Mouse (Mus musculus) adrenal gland, postnatal 25 days (tissue): ENCODE measurements around the gene Alg2. TPM values are rescaled to one million over a fixed set of nuclear protein-coding genes. Genes with fewer than 3 reads are reported as not detected.

Source experiments
- DNase-seq: peaks from one replicate; pipeline ENCODE4 v3.0.0; 2021; ENCODE audit warnings: mixed read lengths
- total RNA-seq: library from RNA; stranded (reverse); gene quantifications from 2 replicates; pipeline ENCODE4 v1.2.3, GENCODE M21; 2021

The Alg2 gene
- total RNA-seq, 1 experiment from 2014 or later, result 138 TPM

GRCm38 (mm10) chr4:47449586-47450522 lies 24.3 kb downstream of the Alg2 start:
- no peak for DNase-seq

GRCm38 (mm10) chr4:47449116-47449515 lies 25.0 kb downstream of the Alg2 start:
- DNase-seq, result no peak

DNA sequence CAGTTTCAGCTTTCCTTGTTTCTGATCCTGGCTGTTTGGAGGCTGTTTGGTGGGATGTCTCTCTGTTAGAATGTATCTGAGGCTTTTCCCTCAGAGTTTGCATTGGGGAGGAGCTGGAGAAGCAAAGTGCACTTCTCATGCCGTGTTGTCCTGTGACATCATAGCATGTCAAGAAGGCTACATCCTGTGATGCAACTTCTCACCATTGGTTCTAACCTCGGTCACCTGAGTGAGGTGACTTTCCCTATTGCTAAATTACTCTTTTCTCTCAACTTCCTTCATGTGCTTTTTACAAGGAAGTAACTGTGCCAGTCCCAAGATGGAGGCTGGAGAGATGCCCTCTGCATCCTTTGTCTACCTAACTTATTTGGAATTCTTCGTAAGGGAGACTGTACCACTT lies 25.6 kb downstream of the Alg2 start:
- DNase-seq, result no peak

DNA sequence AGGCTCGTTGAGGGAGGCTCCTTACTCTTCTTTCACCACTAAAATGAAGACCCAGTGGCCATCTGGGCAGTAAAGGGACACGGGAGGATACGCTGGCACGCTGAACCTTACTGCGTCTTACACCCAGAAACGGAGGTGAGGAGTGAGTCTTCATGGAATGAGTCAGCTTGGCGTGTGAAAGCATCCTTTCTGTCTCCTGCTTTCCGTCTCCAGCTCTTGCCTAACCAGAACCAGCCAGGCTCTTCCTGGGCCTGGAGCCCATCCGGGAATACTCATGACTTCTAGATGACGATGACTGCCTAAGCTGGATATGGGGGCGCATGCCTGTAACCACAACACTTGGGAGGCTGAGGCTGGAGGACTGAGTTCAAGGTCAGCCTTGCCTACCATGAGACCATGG lies 33.2 kb downstream of the Alg2 start:
- DNase-seq, result peak; percentile 20

GRCm38 (mm10) chr4:47438956-47439355 lies 35.2 kb downstream of the Alg2 start:
- DNase-seq, result no peak

DNA sequence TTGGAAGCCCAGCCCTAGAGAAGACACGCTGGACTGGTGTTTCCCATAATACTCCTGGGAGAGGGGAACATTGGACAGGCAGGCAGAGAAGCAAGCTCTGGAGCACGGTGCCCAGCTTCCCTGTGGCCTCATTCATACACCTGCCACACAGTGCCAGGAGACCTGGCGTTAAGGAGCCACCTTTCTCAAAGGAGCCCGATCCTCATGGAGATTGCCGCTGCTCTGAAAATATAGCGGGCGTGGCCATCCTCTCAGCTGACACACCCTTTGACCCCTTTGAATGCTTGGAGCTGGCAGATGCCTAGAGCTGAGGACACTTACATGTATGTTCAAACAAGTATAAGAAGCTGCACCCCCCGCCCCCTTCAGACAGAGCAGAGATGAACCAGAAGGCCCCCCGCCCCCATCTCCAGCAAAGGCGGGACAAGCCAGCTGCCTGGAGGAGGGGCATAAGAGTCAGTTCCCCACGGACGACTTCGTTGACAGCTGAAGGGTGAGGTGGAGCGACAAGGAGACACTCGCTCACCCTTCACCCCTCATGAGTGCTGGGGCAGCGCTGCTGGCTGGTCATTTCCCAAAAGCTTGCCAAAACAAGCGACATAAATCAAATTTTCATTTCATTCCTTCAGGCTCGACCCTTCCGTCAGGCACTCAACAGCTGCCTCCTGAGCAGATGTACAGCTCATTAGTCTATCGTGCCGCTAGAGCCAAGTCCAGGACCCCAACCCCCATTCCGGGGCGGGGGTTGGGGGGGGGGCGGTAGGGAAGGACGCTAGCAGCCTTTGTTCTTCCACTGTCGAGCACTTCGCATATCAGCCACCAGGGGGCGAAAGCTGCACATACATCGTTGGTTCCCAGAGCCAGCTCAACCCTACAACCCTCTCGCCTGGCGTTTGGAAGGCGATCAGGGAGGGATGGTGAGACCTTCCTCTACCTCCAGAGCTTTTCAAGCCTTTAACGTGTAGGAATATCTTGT lies 36.5 kb downstream of the Alg2 start:
- DNase-seq, result peak; percentile 85

- DNase-seq, result no peak
Observed at GRCm38 (mm10) chr4:47435566-47436360, 38.4 kb downstream of the Alg2 start.

GRCm38 (mm10) chr4:47435131-47435530 lies 39.0 kb downstream of the Alg2 start:
- DNase-seq, result no peak

GRCm38 (mm10) chr4:47432766-47433165 lies 41.4 kb downstream of the Alg2 start:
- no peak for DNase-seq

- no peak for DNase-seq
Observed at GRCm38 (mm10) chr4:47431081-47431480, 43.1 kb downstream of the Alg2 start.

- DNase-seq, result no peak
Observed at GRCm38 (mm10) chr4:47430557-47430956, 43.6 kb downstream of the Alg2 start.

- DNase-seq, result no peak
Observed at GRCm38 (mm10) chr4:47427606-47428005, 46.5 kb downstream of the Alg2 start.

DNA sequence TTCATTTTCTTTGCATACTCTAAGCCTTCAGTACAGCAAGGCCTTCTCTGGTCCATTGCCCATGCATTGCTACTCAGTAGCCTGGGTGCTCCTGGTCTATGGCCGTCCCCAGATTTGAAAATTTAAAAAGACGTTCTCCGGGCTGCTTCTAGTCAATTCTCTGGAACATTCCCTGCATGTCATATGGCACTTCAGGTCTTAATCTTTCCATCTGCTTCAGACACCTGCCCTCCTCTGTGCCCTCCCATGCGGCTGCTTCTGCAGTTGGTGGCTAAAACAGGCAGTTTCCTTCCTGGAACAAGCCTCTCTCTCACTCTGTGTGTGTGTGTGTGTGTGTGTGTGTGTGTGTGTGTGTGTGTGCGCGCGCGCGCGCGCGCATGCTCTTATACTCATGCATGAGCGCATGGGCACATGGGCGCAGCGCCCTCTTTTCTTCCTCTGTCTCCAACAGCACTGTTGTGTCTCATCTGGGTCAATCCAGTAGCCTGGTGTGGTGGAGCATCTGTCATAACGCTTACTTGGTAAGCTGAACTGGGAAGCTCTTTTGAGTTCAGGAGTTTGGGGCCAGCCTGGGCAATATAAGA lies 48.8 kb downstream of the Alg2 start:
- DNase-seq, result no peak

GRCm38 (mm10) chr4:47424376-47424775 lies 49.8 kb downstream of the Alg2 start:
- DNase-seq, result no peak

- no peak for DNase-seq
Observed at GRCm38 (mm10) chr4:47422946-47423345, 51.2 kb downstream of the Alg2 start.

DNA sequence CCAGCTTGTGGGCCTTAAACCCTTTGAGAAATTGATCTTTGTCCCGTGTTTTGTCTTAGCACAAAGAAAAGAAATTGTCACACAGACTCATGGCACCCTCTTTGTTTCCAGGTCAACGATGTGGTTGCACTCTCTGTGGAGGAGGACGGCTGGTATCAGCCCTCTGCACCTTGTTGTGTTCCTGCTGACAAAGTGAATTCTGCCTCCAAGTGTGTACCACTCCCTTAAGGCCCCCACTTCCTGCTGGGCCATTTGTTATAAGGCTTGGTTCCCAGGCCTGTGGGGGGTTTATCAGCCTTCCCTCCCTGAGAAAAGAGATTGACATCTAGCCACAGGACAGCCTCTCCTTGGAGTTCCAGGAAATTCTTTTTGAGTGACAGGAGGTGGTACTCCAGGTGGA lies 51.9 kb downstream of the Alg2 start:
- DNase-seq, result no peak

- no peak for DNase-seq
Observed at GRCm38 (mm10) chr4:47420191-47420590, 53.9 kb downstream of the Alg2 start.

- no peak for DNase-seq
Observed at GRCm38 (mm10) chr4:47419268-47419973, 54.7 kb downstream of the Alg2 start.

GRCm38 (mm10) chr4:47417871-47418270 lies 56.3 kb downstream of the Alg2 start:
- DNase-seq, result no peak
